Mouse (Mus musculus) forebrain, embryonic 10.5 days (tissue): Measurements from ENCODE around the gene Synpo2l. TPM values are rescaled to one million over a fixed set of nuclear protein-coding genes. Genes with fewer than 3 reads are reported as not detected.
A peak's percentile ranks its signal among the peaks of the same experiment; 100 is the strongest.

Source experiments
- DNase-seq: peaks from one replicate; pipeline ENCODE4 v3.0.0-alpha.2; 2017; ENCODE audit warnings: low spot score; ENCODE audit errors: extremely low spot score
- H3K27ac ChIP-seq: fragments of 300-500 bp; sonication (generic); 2 replicates; pipeline ENCODE4 v1.5.1; 2016; ENCODE audit warnings: mild to moderate bottlenecking
- H3K27me3 ChIP-seq: fragments of 300-500 bp; sonication (generic); 2 replicates; pipeline ENCODE4 v1.6.1; 2016; ENCODE audit warnings: mild to moderate bottlenecking; ENCODE audit not compliant: poor library complexity, severe bottlenecking
- H3K36me3 ChIP-seq: fragments of 300-500 bp; sonication (generic); replicated peaks from 2 replicates; pipeline ENCODE4 v1.6.1; 2016; ENCODE audit warnings: mild to moderate bottlenecking, moderate library complexity
- H3K4me1 ChIP-seq: fragments of 300-500 bp; sonication (generic); 2 replicates; pipeline ENCODE4 v1.6.1; 2016
- H3K4me3 ChIP-seq: fragments of 300-500 bp; sonication (generic); 2 replicates; pipeline ENCODE4 v1.5.1; 2016; ENCODE audit warnings: mild to moderate bottlenecking, moderate library complexity
- H3K9me3 ChIP-seq: fragments of 300-500 bp; sonication (generic); 2 replicates; pipeline ENCODE4 v1.6.1; 2016; ENCODE audit warnings: mild to moderate bottlenecking, moderate library complexity
- WGBS: fragments of 180-500 bp; shearing (Covaris S2); methylation state at CpG from one replicate; pipeline ENCODE4 v1.1.7; 2016; 5-methylcytosine and 5-hydroxymethylcytosine counted together
- polyA plus RNA-seq: library from polyadenylated mRNA; unstranded; fragments of >200 nt; fragmentation: Nextera tagmentation; extraction: Ambion mirVana; gene quantifications from 2 replicates; pipeline ENCODE4 v1.2.1, GENCODE M21; 2016

Synpo2l gene
- polyA plus RNA-seq, 1 experiment from 2014 or later, result 0.25 TPM

DNA sequence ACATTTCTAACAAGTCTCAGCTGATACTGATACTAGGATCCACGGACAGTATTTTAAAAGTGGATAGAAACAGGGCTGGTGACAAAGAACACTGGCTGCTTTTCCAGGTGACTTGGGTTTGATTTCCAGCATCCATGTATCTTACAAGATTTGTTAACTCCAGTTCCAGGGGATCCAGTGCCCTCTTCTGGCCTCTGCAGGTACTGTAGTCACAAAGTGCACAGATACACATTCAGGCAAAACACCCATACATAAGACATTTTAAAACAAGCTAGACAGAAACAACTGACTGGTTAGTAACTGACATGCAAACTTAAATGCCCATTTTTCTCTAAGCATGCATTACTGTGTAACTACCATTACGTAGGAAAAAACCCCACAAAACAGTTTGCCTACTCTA is 4.8 kb upstream of the Synpo2l start:
- Histone ChIP-seq H3K4me3 (peak overlapping the region; percentile 86; the same call in 1 of the 2 replicates), H3K9me3 (no peaks in the 10 kb centered on the region), H3K36me3 (peaks cover 26% of the 10 kb centered on the region), H3K4me1 (peaks cover 18% of the 10 kb centered on the region), H3K27me3 (peaks cover 14% of the 10 kb centered on the region; the same call in 1 of the 2 replicates), H3K27ac (no peak overlapping the region)
- peak; percentile 37 for DNase-seq
- 91% methylated on average over 2 of the region's 2 CpGs for WGBS

DNA sequence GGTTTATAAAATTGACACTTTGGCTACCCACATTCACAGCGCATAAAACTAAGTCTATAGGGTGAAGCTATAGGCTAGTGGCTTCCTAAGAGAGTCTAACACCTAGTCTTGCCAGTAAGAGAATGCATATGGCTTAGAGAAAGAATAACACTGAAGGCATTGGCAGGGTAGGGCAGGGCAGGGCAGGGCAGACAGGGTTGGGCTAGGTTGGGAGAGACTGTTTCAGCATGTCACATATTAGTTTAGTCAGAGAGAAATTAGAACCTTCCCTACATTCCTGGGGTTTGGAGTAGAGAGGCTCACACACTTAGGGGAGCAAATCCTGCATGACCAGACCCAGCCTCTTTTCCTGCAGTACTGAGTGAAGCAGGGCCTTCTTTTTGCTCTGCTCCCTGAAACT is 685 bp downstream of the Synpo2l start:
- WGBS, result 72% methylated on average over 1 of the region's 1 CpGs
- Histone ChIP-seq H3K4me1 (peaks cover 13% of the 10 kb centered on the region), H3K4me3 (no peak overlapping the region), H3K27me3 (peaks cover 51% of the 10 kb centered on the region), H3K27ac (no peak overlapping the region), H3K36me3 (no peaks in the 10 kb centered on the region), H3K9me3 (no peaks in the 10 kb centered on the region)
- no peak for DNase-seq

DNA sequence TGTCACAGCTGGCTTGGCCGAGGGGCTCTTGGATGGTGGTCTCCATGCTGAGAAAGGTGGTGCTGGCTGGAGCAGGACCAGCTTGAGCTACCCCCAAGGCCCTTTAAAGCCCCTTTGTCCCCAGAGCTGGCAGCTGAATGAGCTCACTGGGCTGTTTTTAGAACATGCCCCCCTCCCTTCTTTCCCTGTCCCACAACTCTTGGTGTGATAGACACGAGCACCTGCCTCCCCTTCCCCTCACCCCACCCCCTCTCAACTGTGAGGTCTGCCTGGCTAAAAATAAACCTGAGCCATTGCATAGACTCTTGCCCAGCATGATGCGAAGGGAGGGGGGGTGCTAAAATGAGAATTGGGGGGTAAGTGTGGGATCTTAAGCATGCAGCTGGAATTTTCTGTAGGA is 3.7 kb downstream of the Synpo2l start:
- no peaks in the 10 kb centered on the region for H3K36me3 ChIP-seq
- 62% methylated on average over 3 of the region's 3 CpGs for WGBS
- no peaks in the 10 kb centered on the region for H3K9me3 ChIP-seq
- H3K27ac ChIP-seq, result peak overlapping the region; percentile 41; the same call in 1 of the 2 replicates
- H3K4me3 ChIP-seq, result no peak overlapping the region
- peaks cover 35% of the 10 kb centered on the region for H3K4me1 ChIP-seq
- no peak for DNase-seq
- H3K27me3 ChIP-seq, result peaks cover 73% of the 10 kb centered on the region

DNA sequence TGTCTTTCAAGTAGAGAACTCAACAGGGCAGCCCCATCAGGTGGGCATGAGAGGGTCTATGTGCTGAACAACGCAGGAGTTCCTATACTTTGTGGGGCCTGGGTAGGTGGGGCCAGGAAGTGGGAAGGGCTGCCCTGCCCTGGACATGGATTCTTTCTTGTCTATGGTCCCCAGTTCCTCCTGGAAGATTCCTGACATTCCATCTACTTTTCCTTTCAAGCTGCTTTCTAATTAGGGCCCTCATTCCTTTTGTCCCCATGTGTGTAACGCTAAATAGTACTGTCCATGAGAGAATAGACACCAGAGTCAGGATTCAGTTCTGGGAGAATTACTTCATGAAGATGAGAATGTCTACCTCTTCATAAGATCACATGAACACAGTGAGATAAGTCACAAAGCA is 4.6 kb downstream of the Synpo2l start:
- no peaks in the 10 kb centered on the region for H3K9me3 ChIP-seq
- peaks cover 66% of the 10 kb centered on the region for H3K27me3 ChIP-seq
- WGBS, result 59% methylated on average over 2 of the region's 2 CpGs
- no peaks in the 10 kb centered on the region for H3K36me3 ChIP-seq
- H3K4me3 ChIP-seq, result no peak overlapping the region
- no peak for DNase-seq
- peaks cover 35% of the 10 kb centered on the region for H3K4me1 ChIP-seq
- no peak overlapping the region for H3K27ac ChIP-seq

DNA sequence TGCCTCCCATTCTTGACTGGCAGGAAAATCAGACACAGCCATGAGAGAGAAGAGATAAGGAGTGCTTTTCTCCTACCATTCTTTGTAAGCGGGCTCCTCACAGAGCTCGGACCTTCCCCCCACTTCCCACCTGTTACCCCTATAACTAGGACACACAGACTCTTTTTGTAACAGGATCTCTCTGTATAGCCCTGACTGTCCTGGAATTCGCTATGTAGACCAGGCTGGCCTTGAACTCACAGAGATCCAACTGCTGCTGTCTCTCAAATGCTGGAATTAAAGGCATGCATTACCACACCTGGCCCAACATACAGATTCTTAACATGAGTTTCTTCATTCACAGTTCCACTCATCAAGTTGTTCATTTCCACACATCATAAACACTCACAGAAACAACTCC is 5.4 kb downstream of the Synpo2l start:
- DNase-seq, result no peak
- Histone ChIP-seq H3K27ac (no peak overlapping the region), H3K4me1 (peaks cover 35% of the 10 kb centered on the region), H3K4me3 (no peak overlapping the region), H3K36me3 (no peaks in the 10 kb centered on the region), H3K9me3 (no peaks in the 10 kb centered on the region), H3K27me3 (peaks cover 57% of the 10 kb centered on the region)
- 93% methylated on average over 3 of the region's 3 CpGs for WGBS

DNA sequence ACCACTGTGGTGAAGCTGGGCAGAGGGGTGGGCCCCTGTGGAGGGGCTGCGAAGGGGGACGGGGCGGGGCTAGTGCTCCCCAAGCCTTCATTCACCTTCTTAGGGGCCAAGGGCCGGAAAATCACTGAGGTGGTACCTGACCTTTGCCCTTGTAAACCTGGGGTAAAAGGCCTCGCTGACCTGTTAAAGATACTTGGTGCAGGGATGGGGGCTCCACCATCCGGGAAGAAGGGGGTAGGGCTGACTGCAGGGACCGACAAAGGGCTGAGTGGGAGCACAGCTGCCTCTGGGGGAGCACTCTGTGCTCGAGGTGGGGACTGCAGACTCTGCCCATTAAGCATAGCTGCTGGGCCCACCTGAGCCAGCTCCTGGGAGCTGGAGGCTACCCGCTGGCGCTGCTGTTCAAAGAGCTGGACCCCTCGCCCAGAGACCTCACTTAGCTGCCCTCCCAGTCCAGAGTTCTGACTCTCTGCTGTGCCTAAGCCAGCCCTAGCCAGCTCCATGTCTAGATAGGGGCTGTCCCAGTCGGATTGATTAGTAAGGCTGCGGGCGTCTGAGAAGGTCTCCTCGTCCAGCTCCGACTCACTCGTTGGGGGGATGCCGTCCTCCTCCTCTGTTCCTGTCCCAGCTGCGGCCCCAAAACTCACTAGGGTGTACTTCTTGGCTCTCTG is 6.4 kb downstream of the Synpo2l start:
- Histone ChIP-seq H3K27me3 (peaks cover 49% of the 10 kb centered on the region), H3K9me3 (no peaks in the 10 kb centered on the region), H3K4me1 (peaks cover 35% of the 10 kb centered on the region), H3K27ac (peak overlapping the region; percentile 86), H3K36me3 (no peaks in the 10 kb centered on the region), H3K4me3 (peak overlapping the region; percentile 69)
- DNase-seq, result peak; percentile 34
- 9% methylated on average over 19 of the region's 19 CpGs for WGBS

DNA sequence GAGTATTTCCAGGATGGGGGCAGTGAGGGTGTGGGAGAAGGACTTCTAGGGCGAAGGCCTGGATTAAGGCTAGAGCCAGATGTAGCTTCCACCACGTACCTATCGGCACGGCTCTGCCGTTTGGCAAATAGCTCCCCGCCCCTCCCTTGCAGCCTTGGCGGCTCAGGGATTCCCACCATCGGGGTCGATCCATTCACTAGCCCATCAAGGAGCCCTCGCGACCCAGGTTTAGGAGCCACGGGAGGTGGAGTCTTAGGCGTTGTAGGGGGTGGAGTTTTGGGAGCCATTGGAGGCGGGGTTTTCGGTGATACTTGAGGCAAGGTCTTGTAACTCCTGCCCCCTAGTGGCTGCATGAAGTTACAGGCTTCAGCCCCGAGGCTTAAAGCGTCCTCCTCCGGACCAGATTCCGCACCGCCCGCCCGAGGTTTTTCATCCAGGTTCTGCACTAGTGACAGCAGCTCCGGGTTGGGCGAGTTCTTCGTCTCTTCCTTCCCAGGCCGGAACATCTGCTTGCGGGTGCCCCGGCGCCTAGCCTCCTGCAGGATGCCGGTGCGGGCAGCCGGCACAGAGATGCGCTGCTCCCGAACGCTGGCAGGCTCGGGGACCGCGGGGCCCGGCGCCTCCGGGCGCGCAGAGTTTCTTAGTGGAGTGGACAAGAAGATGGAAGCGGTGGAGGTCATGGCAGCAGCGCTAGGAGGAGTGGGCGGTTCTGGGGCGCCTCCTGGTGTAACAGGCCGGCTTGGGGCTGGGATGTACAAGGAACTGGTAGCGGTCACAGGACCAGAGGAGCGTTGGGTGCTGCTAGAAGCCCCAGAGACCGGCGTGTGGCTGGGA is 7.1 kb downstream of the Synpo2l start:
- peak; percentile 92 for DNase-seq
- Histone ChIP-seq H3K9me3 (no peaks in the 10 kb centered on the region), H3K27ac (peak overlapping the region; percentile 86), H3K4me3 (peak overlapping the region; percentile 69), H3K36me3 (no peaks in the 10 kb centered on the region), H3K27me3 (peaks cover 42% of the 10 kb centered on the region), H3K4me1 (peaks cover 41% of the 10 kb centered on the region)
- 1% methylated on average over 52 of the region's 52 CpGs for WGBS

DNA sequence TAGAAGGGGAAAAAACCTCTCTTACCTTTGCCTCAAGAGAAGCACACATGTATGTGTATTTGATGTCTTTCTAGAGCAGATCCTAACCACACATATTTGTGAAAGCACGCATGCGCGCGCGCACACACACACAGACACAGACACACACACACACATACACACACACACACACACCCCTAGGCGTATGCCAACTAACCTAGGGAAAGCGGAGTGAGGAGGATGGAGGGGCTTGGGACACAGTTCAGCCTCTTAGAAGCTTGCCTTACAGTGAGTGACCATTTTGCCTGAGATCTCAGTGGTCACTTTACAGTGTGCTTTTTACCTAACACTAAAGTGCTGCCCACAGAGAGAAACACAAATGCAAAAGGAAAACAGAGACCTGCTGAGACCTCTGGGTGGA is 8.5 kb downstream of the Synpo2l start:
- 94% methylated on average over 7 of the region's 7 CpGs for WGBS
- no peaks in the 10 kb centered on the region for H3K9me3 ChIP-seq
- DNase-seq, result no peak

DNA sequence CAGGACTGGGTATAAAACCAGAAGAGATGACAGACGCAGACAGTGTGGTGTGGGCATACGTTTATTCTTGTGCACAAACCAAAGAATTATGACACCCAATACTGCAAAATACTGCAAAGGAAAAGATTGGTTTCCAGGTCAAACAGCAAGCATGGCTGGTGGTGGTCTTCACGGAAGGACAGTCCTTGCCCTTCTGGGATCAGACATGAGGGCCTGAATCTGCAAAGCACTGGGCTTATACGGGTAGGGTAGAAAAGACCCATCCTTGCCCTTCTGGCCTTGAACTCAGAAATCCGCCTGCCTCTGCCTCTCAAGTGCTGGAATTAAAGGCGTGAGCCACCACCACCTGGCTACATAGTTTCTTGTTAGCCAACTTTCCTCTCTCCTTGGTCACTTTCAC is 9.3 kb downstream of the Synpo2l start:
- Histone ChIP-seq H3K36me3 (no peaks in the 10 kb centered on the region), H3K9me3 (no peaks in the 10 kb centered on the region)

More for the DNA sequence above, 8.5 kb downstream of the Synpo2l start:
- H3K4me1 ChIP-seq, result peaks cover 41% of the 10 kb centered on the region
- H3K27me3 ChIP-seq, result peaks cover 37% of the 10 kb centered on the region
- H3K4me3 ChIP-seq, result no peak overlapping the region
- H3K27ac ChIP-seq, result no peak overlapping the region
- no peaks in the 10 kb centered on the region for H3K36me3 ChIP-seq

DNA sequence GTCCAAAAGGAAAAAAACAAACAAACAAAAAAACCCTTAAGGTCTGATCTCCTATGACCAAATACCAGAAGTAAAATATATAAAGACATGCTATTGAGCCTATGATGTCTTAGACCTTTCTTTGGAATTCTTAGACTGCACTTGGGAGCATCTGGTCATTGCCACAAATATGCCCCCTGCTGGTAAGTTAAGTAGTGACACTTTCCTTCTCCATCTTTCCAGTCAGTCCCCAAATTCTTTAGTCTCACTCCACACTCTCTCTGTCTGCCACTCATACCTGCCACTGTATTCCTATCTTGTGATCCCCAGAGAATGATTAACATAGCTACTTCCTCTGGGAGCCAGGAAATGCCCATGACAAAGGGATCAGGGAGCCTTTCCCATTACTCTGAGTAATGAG is 9.8 kb downstream of the Synpo2l start:
- Histone ChIP-seq H3K36me3 (no peaks in the 10 kb centered on the region), H3K4me1 (peaks cover 29% of the 10 kb centered on the region), H3K27me3 (peaks cover 30% of the 10 kb centered on the region), H3K27ac (no peak overlapping the region), H3K9me3 (no peaks in the 10 kb centered on the region), H3K4me3 (no peak overlapping the region)
- DNase-seq, result no peak

More for the DNA sequence above, 9.3 kb downstream of the Synpo2l start:
- WGBS, result 85% methylated on average over 6 of the region's 6 CpGs
- H3K27ac ChIP-seq, result no peak overlapping the region
- peaks cover 33% of the 10 kb centered on the region for H3K27me3 ChIP-seq
- H3K4me3 ChIP-seq, result no peak overlapping the region
- H3K4me1 ChIP-seq, result peaks cover 33% of the 10 kb centered on the region
- DNase-seq, result no peak

DNA sequence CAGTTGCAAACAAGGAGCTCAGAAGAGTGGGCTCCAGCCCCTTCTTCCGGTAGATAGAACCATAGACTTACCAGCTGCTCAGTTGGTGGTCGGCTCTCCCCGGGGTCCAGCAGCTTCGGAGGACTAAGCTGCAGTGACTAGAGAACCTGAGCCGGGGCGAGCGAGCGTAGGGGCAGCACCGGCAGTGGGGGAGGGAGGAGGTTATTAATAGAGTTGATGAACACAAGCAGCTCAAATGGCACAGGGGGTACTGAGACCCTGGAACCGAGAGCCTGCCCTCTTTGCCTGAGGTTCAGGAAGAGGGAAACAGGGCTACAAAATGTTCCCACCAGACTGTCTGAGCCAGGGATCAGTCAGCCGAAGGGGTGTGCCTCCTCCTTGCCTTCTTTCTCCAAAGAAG is 11.8 kb downstream of the Synpo2l start, which contains the start of gene Myoz1:
Gene Myoz1, minus strand, starts transcription at position 180 of the 400 bp plus-strand sequence.
- no peak within 1 kb of the TSS for H3K4me3 ChIP-seq
- peaks cover 11% of the 10 kb centered on the region; the same call in 1 of the 2 replicates for H3K27me3 ChIP-seq
- no peaks in the 10 kb centered on the region for H3K36me3 ChIP-seq
- peaks cover 16% of the 10 kb centered on the region for H3K4me1 ChIP-seq
- WGBS, result 30% methylated on average over 11 of the region's 11 CpGs
- no peak for DNase-seq
- H3K27ac ChIP-seq, result no peak within 1 kb of the TSS
- no peaks in the 10 kb centered on the region for H3K9me3 ChIP-seq

DNA sequence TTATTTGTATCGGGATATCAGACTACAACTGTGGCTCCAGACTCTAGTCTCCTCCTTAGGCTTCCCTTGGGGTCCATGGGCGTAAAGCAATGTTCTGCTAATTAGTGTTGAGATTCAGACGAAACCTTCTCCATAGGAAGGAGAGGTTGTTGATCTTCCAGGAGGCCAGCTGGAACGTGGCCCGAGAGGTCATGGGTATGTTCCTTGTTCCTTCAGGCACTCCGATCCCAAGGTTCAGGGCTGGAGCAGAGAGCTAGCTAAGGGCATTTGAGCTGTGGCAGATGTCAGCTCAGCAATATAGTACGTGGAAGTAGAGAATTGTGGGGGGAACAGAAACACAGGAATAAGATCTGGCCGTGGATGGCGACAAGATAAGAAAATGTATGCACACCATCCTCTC is 12.4 kb downstream of the Synpo2l start:
- H3K27ac ChIP-seq, result no peak overlapping the region
- no peak overlapping the region for H3K4me3 ChIP-seq
- peaks cover 10% of the 10 kb centered on the region; the same call in 1 of the 2 replicates for H3K27me3 ChIP-seq
- H3K4me1 ChIP-seq, result peaks cover 11% of the 10 kb centered on the region
- 77% methylated on average over 9 of the region's 9 CpGs for WGBS
- no peak for DNase-seq
- no peaks in the 10 kb centered on the region for H3K36me3 ChIP-seq
- no peaks in the 10 kb centered on the region for H3K9me3 ChIP-seq
